Mouse (Mus musculus) kidney, adult 2 months (tissue): ENCODE data around the gene Lysmd4.

ENCODE experiments used
- CTCF ChIP-seq: fragments of 200-500 bp; conservative IDR thresholded peaks from 2 replicates; pipeline ENCODE4 v1.5.1; 2011; ENCODE audit warnings: low read depth, mild to moderate bottlenecking, control low read depth, low read length, moderate library complexity, mixed read lengths; ENCODE audit not compliant: insufficient read depth, insufficient read length
- POLR2A ChIP-seq: fragments of 200-500 bp; IDR thresholded peaks from one replicate; pipeline ENCODE4 v1.6.1; 2011; ENCODE audit warnings: low read depth, low read length, control low read depth

GRCm38 (mm10) chr7:67352989-67353388 lies 130.6 kb downstream of the Lysmd4 start:
- no peak for TF ChIP-seq CTCF
- no peak for TF ChIP-seq POLR2A
